Mouse (Mus musculus): ENCODE data around the gene Cpa5. TPM values are rescaled to one million over a fixed set of nuclear protein-coding genes. Genes with fewer than 3 reads are reported as not detected.

Cpa5 gene
- total and polyA plus RNA-seq, 3 experiments = not detected

GRCm38 (mm10) chr6:30621986-30622389 lies 11.2 kb downstream of the Cpa5 start:
- H3K27ac ChIP-seq (ENCODE audit: control insufficient read depth, low read depth, low read length) = no peak overlapping the region
- no peak for TF ChIP-seq KAT2A (conservative IDR thresholded peaks at IDR 0.05; ENCODE audit: low read depth, low read length)
- no peak for TF ChIP-seq MAFK (IDR thresholded peaks at IDR 0.05; ENCODE audit: borderline replicate concordance, low read depth, low read length)
- TF ChIP-seq MAZ (IDR thresholded peaks at IDR 0.05; ENCODE audit: low read depth, low read length) = no peak
- no peak for TF ChIP-seq BHLHE40 (IDR thresholded peaks at IDR 0.05; ENCODE audit: borderline replicate concordance, low read depth, low read length)
- TF ChIP-seq EP300 (IDR thresholded peaks at IDR 0.05; ENCODE audit: low read depth in 1 of 2, low read length in 2 of 2) = no peak
- no peak for TF ChIP-seq HCFC1 (IDR thresholded peaks at IDR 0.05; ENCODE audit: low read depth, low read length)
- TF ChIP-seq POLR2AphosphoS2 (IDR thresholded peaks at IDR 0.05; ENCODE audit: low read length) = no peak
- no peak for TF ChIP-seq NRF1 (IDR thresholded peaks at IDR 0.05; ENCODE audit: insufficient read depth, low read depth, low read length, poor library complexity, severe bottlenecking)
- no peak for TF ChIP-seq ZKSCAN1 (IDR thresholded peaks at IDR 0.05; ENCODE audit: low read depth, low read length)
- no peak for TF ChIP-seq TCF12 (IDR thresholded peaks at IDR 0.05; ENCODE audit: low read depth, low read length)
- no peak for TF ChIP-seq ZNF384 (IDR thresholded peaks at IDR 0.05; ENCODE audit: low read depth, low read length)
- TF ChIP-seq ZMIZ1 (IDR thresholded peaks at IDR 0.05; ENCODE audit: low read depth, low read length) = no peak
- no peak for TF ChIP-seq RCOR1 (IDR thresholded peaks at IDR 0.05; ENCODE audit: low read depth, low read length)
- no peak for TF ChIP-seq USF2 (IDR thresholded peaks at IDR 0.05; ENCODE audit: borderline replicate concordance in 1 of 2, insufficient read depth in 1 of 2, low read depth in 1 of 2, low read length in 2 of 2)
- no peak for TF ChIP-seq RAD21 (IDR thresholded peaks at IDR 0.05; ENCODE audit: low read depth, low read length)
- no peak for TF ChIP-seq NELFE (IDR thresholded peaks at IDR 0.05; ENCODE audit: low read depth, low read length)
- no peak for TF ChIP-seq SMC3 (IDR thresholded peaks at IDR 0.05; ENCODE audit: low read depth, low read length)
- no peak for TF ChIP-seq E2F4 (IDR thresholded peaks at IDR 0.05; ENCODE audit: borderline replicate concordance, low read depth, low read length)
- TF ChIP-seq GABPA (IDR thresholded peaks at IDR 0.05; ENCODE audit: low read depth, low read length) = no peak
- no peak for TF ChIP-seq MYB (IDR thresholded peaks at IDR 0.05; ENCODE audit: low read depth, low read length)
- H3K36me3 ChIP-seq (ENCODE audit: control insufficient read depth in 1 of 2, insufficient read depth in 2 of 2, low read length in 2 of 2) = no peaks in the 10 kb centered on the region
- peaks cover 0 to 3% of the 10 kb centered on the region in 2 experiments; a peak in 2 of 4 replicates for H3K27me3 ChIP-seq (ENCODE audit: control insufficient read depth in 1 of 2, insufficient read depth in 2 of 2, low read length in 2 of 2)
- H3K4me3 ChIP-seq (ENCODE audit: control insufficient read depth in 1 of 2, insufficient read depth in 1 of 2, low read depth in 2 of 2, low read length in 2 of 2) = no peak overlapping the region
- H3K4me1 ChIP-seq (ENCODE audit: control insufficient read depth in 1 of 2, insufficient read depth in 2 of 2, low read length in 2 of 2) = no peaks in the 10 kb centered on the region
- no peak overlapping the region for H3K9ac ChIP-seq (ENCODE audit: control insufficient read depth, low read depth, low read length, poor library complexity, severe bottlenecking)
- no peaks in the 10 kb centered on the region for H3K9me3 ChIP-seq (replicated peaks; ENCODE audit: insufficient read depth, low read length)
- DNase-seq (ENCODE audit: low read depth, low spot score) = no peak
- H3K79me2 ChIP-seq (ENCODE audit: control insufficient read depth, insufficient read depth, low read length, poor library complexity) = no peaks in the 10 kb centered on the region

- H3K36me3 ChIP-seq (ENCODE audit: control insufficient read depth in 1 of 2, insufficient read depth in 2 of 2, low read length in 2 of 2) = no peaks in the 10 kb centered on the region
- H3K4me1 ChIP-seq (ENCODE audit: control insufficient read depth in 1 of 2, insufficient read depth in 2 of 2, low read length in 2 of 2) = no peaks in the 10 kb centered on the region
- no peak overlapping the region for H3K27ac ChIP-seq (ENCODE audit: control insufficient read depth, low read depth, low read length)
- H3K9me3 ChIP-seq (replicated peaks; ENCODE audit: insufficient read depth, low read length) = no peaks in the 10 kb centered on the region
- peaks cover 0 to 3% of the 10 kb centered on the region in 2 experiments; a peak in 2 of 4 replicates for H3K27me3 ChIP-seq (ENCODE audit: control insufficient read depth in 1 of 2, insufficient read depth in 2 of 2, low read length in 2 of 2)
- H3K79me2 ChIP-seq (ENCODE audit: control insufficient read depth, insufficient read depth, low read length, poor library complexity) = no peaks in the 10 kb centered on the region
- no peak overlapping the region for H3K9ac ChIP-seq (ENCODE audit: control insufficient read depth, low read depth, low read length, poor library complexity, severe bottlenecking)
- DNase-seq (ENCODE audit: low read depth, low spot score) = no peak
- H3K4me3 ChIP-seq (ENCODE audit: control insufficient read depth in 1 of 2, insufficient read depth in 1 of 2, low read depth in 2 of 2, low read length in 2 of 2) = no peak overlapping the region
- no peak for TF ChIP-seq RAD21 (IDR thresholded peaks at IDR 0.05; ENCODE audit: low read depth, low read length)
- TF ChIP-seq ZNF384 (IDR thresholded peaks at IDR 0.05; ENCODE audit: low read depth, low read length) = no peak
- no peak for TF ChIP-seq SMC3 (IDR thresholded peaks at IDR 0.05; ENCODE audit: low read depth, low read length)
- TF ChIP-seq MYC (IDR thresholded peaks at IDR 0.05; ENCODE audit: low read depth, low read length) = no peak
- TF ChIP-seq ETS1 (IDR thresholded peaks at IDR 0.05; ENCODE audit: low read depth, low read length) = no peak
- no peak for TF ChIP-seq GABPA (IDR thresholded peaks at IDR 0.05; ENCODE audit: low read depth, low read length)
- TF ChIP-seq TCF12 (IDR thresholded peaks at IDR 0.05; ENCODE audit: low read depth, low read length) = no peak
- no peak for TF ChIP-seq ZC3H11A (IDR thresholded peaks at IDR 0.05; ENCODE audit: low read depth, low read length)
- TF ChIP-seq TBP (IDR thresholded peaks at IDR 0.05; ENCODE audit: low read depth, low read length) = no peak
- no peak for TF ChIP-seq JUND (IDR thresholded peaks at IDR 0.05; ENCODE audit: low read depth, low read length)
- TF ChIP-seq RCOR1 (IDR thresholded peaks at IDR 0.05; ENCODE audit: low read depth, low read length) = no peak
- no peak for TF ChIP-seq CHD1 (IDR thresholded peaks at IDR 0.05; ENCODE audit: low read depth, low read length)
Measured at GRCm38 (mm10) chr6:30624763-30625162, 14.0 kb downstream of the Cpa5 start.
